Mouse (Mus musculus) small intestine, adult 2 months (tissue): Measurements from ENCODE around the gene Trappc10. TPM values are rescaled to one million over a fixed set of nuclear protein-coding genes. Genes with fewer than 3 reads are reported as not detected.

ENCODE experiments used
- H3K27ac ChIP-seq: fragments of 200-500 bp; 2 replicates; pipeline ENCODE4 v1.5.1; 2012; ENCODE audit warnings: low read depth, low read length, control low read depth, inconsistent platforms; ENCODE audit not compliant: insufficient read depth
- H3K27me3 ChIP-seq: fragments of 200-500 bp; 2 replicates; pipeline ENCODE4 v1.6.1; 2012; ENCODE audit warnings: mild to moderate bottlenecking, moderate library complexity, low read length, inconsistent platforms; ENCODE audit not compliant: control insufficient read depth, insufficient read depth
- H3K36me3 ChIP-seq: fragments of 200-500 bp; 2 replicates; pipeline ENCODE4 v1.6.1; 2012; ENCODE audit warnings: mild to moderate bottlenecking, low read length, control low read depth, inconsistent platforms; ENCODE audit not compliant: control insufficient read depth, insufficient read depth
- H3K4me1 ChIP-seq: fragments of 200-500 bp; 2 replicates; pipeline ENCODE4 v1.6.1; 2012; ENCODE audit warnings: low read length, inconsistent platforms, mixed read lengths; ENCODE audit not compliant: control insufficient read depth, insufficient read depth, insufficient read length
- H3K4me3 ChIP-seq: fragments of 200-500 bp; 2 replicates; pipeline ENCODE4 v1.5.1; 2012; ENCODE audit warnings: low read depth, mild to moderate bottlenecking, control low read depth, inconsistent platforms, low read length, moderate library complexity
- CTCF ChIP-seq: fragments of 200-500 bp; IDR thresholded peaks from 2 replicates; pipeline ENCODE4 v1.5.1; 2012; ENCODE audit warnings: low read depth, mild to moderate bottlenecking, control low read depth, inconsistent platforms, low read length, moderate library complexity, mixed read lengths; ENCODE audit not compliant: insufficient replicate concordance, insufficient read length; ENCODE audit errors: extremely low read depth
- POLR2A ChIP-seq: fragments of 200-500 bp; IDR thresholded peaks from 2 replicates; pipeline ENCODE4 v1.6.1; 2012; ENCODE audit warnings: low read depth, mild to moderate bottlenecking, control low read depth, inconsistent platforms, low read length, moderate library complexity
- WGBS: fragments of 180-500 bp; shearing (Covaris S2); methylation state at CpG from one replicate; pipeline ENCODE4 v1.1.7; 2018; 5-methylcytosine and 5-hydroxymethylcytosine counted together
- polyA plus RNA-seq: library from polyadenylated mRNA; depleted of rRNA; stranded (reverse); fragments of >200 nt; gene quantifications from 2 replicates; pipeline ENCODE4 v1.2.3, GENCODE M21; 2012

Trappc10 gene
- polyA plus RNA-seq, 1 experiment: 69.9 TPM

DNA sequence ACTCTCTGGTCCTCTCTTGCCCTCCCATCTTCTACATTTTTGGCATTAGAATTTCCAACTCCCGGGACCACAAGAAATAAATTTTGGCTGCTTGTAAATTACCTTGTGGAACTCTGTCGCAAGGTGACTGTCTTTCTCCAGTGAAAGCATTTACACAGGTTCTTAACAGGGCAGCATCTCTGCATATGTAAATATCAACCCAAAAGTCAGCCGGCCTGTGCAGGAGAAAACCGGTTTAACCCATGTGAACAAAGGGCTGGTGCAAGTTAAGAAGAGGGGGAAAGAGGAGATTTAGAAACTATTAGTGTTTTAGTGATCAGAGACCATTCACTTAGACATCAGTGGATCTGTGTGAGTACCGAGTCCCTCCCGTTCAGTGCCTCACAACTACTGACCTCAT, 15.3 kb upstream of the Trappc10 start:
- no peak for TF ChIP-seq CTCF
- TF ChIP-seq POLR2A: no peak
- H3K27me3 ChIP-seq: no peaks in the 10 kb centered on the region
- H3K4me1 ChIP-seq: peaks cover 18% of the 10 kb centered on the region; the same call in 1 of the 2 replicates
- H3K36me3 ChIP-seq: no peaks in the 10 kb centered on the region
- no peak overlapping the region for H3K27ac ChIP-seq
- 78% methylated on average over 6 of the region's 6 CpGs for WGBS
- H3K4me3 ChIP-seq: no peak overlapping the region

DNA sequence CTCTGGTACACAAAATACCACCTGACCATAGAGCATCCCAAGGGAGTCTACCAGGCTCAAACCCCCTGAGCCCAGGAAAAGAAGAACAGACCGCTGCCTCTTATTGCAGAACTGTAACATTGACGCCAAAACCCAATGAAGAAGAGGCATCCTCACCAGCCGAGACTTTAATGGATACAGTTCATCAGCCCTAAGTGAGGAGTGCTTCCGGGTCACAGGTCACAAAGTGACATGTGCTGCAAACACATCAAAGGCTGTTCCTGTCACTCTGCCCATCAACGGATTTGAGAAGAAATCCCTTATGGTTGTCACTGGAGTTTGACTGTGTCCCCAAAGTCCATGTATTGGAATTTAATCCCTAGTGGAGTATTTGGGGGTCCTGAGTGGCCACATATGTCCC, 14.8 kb upstream of the Trappc10 start:
- no peak overlapping the region for H3K4me3 ChIP-seq
- 81% methylated on average over 5 of the region's 5 CpGs for WGBS
- H3K27me3 ChIP-seq: no peaks in the 10 kb centered on the region
- no peak for TF ChIP-seq POLR2A
- no peak for TF ChIP-seq CTCF
- no peaks in the 10 kb centered on the region for H3K36me3 ChIP-seq
- no peak overlapping the region; the same call in 1 of the 2 replicates for H3K27ac ChIP-seq
- peaks cover 18% of the 10 kb centered on the region; the same call in 1 of the 2 replicates for H3K4me1 ChIP-seq

DNA sequence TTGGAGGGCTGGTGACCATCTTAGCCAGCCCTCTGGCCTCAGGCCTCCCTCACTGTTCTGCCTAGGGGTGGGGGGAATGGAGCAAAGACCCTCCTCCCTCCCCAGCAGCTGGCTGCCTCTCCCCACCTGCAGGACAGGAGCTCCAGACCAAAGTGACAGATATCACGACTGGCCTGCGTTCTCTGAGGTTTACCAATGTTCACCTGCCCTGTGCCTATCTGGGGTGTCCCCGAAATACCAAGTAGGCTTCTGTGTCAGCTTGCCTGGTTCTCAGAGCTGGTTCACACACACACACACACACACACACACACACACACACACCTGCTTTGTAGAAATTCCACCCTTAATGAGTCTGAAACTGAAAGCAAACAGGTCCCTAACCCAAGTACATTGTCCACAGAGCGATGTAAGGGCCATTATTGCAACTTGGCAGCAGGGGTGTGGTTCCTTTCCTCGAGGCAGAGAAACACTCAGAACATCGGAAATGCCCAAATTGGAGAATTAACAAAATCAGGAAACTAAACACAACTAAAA, 13.8 kb upstream of the Trappc10 start:
- whole genome bisulfite sequencing: 20% methylated on average over 6 of the region's 6 CpGs
- no peaks in the 10 kb centered on the region for H3K36me3 ChIP-seq
- 0 out of 2 replicates have a peak overlapping the region, but pooled peaks have one; percentile 4 for H3K4me3 ChIP-seq
- no peak for TF ChIP-seq POLR2A
- TF ChIP-seq CTCF: no peak
- peak overlapping the region; percentile 58; the same call in 1 of the 2 replicates for H3K27ac ChIP-seq
- H3K27me3 ChIP-seq: no peaks in the 10 kb centered on the region
- H3K4me1 ChIP-seq: peaks cover 18% of the 10 kb centered on the region; the same call in 1 of the 2 replicates

GRCm38 (mm10) chr10:78255646-78256059, 11.2 kb upstream of the Trappc10 start:
- Histone ChIP-seq H3K4me3 (no peak overlapping the region), H3K27ac (no peak overlapping the region), H3K4me1 (peaks cover 18% of the 10 kb centered on the region; the same call in 1 of the 2 replicates), H3K27me3 (no peaks in the 10 kb centered on the region), H3K36me3 (no peaks in the 10 kb centered on the region)
- 59% methylated on average over 4 of the region's 4 CpGs for WGBS
- TF ChIP-seq POLR2A (no peak), CTCF (no peak)

DNA sequence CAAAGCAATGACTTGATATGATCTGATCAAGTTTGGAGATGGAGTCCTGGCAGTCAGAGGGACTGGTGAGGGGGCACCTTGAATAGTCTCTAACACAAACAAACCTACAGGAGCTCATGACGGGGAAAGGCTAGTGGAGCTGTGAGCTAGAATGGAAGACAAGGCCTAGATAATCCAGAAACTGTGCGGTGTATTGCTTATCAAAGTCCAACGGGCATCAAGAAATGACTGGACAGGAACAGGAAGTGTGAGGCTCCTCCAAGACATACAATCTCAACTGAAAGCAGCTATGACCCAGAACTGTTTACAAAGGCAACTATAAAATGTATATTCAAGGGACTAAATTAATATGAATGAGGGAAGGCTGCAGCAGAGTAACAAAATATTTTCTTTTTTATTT, 2.8 kb upstream of the Trappc10 start:
- H3K27ac ChIP-seq: peak overlapping the region; percentile 60
- no peak for TF ChIP-seq CTCF
- no peak for TF ChIP-seq POLR2A
- H3K27me3 ChIP-seq: no peaks in the 10 kb centered on the region
- H3K36me3 ChIP-seq: no peaks in the 10 kb centered on the region
- peaks cover 12% of the 10 kb centered on the region for H3K4me1 ChIP-seq
- 34% methylated on average over 3 of the region's 3 CpGs for WGBS
- no peak overlapping the region for H3K4me3 ChIP-seq

DNA sequence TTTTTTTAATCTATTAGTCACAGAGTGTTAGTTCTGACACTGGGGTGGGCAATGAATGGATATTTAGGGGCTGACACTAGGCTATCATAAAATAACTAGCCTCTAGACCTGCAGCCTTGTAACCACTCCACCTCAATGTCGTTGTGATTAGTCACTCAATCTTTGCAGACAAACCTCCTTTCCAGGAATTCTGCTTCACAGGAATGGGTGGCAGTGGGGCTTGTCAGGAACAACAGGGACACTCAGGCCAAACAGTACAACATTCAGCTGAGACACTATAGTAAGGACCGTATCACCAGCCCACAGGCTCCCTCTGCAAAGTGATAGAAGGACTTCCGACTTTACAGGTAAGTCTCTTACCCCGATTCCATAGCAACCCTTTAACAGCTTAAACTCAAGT, 2.3 kb upstream of the Trappc10 start:
- H3K4me3 ChIP-seq: no peak overlapping the region
- H3K4me1 ChIP-seq: peaks cover 12% of the 10 kb centered on the region
- WGBS: 76% methylated on average over 4 of the region's 4 CpGs
- H3K27me3 ChIP-seq: no peaks in the 10 kb centered on the region
- TF ChIP-seq POLR2A (no peak), CTCF (no peak)
- no peaks in the 10 kb centered on the region for H3K36me3 ChIP-seq
- H3K27ac ChIP-seq: peak overlapping the region; percentile 60

- peak overlapping the region; percentile 76 for H3K27ac ChIP-seq
- H3K4me1 ChIP-seq: peaks cover 12% of the 10 kb centered on the region
- no peak for TF ChIP-seq CTCF
- WGBS: 8% methylated on average over 7 of the region's 7 CpGs
- no peaks in the 10 kb centered on the region for H3K36me3 ChIP-seq
- H3K27me3 ChIP-seq: no peaks in the 10 kb centered on the region
- peak overlapping the region; percentile 84 for H3K4me3 ChIP-seq
These were observed 745 bp upstream of the Trappc10 start for GRCm38 (mm10) chr10:78245225-78245547.
